Mouse (Mus musculus) G1E-ER4 (cell line): ENCODE measurements around the gene Orc3. TPM values are rescaled to one million over a fixed set of nuclear protein-coding genes. Genes with fewer than 3 reads are reported as not detected.

Experiments used
- GATA1 ChIP-seq: IDR thresholded peaks from one replicate; pipeline ENCODE4 v1.8.0; 2012; ENCODE audit warnings: low read length, inconsistent platforms
- polyA plus RNA-seq: library from polyadenylated mRNA; stranded (reverse); fragments of >175 nt; gene quantifications from 2 replicates; pipeline ENCODE4 v1.2.3, GENCODE M21; 2012

Orc3 gene
- polyA plus RNA-seq, 1 experiment, result 3.9 TPM

- no peak for TF ChIP-seq GATA1
These were observed 8.1 kb downstream of the Orc3 start for GRCm38 (mm10) chr4:34606658-34607057.

GRCm38 (mm10) chr4:34603123-34603522 is 11.6 kb downstream of the Orc3 start:
- TF ChIP-seq GATA1, result no peak

GRCm38 (mm10) chr4:34584871-34585607 is 29.7 kb downstream of the Orc3 start:
- TF ChIP-seq GATA1, result no peak

GRCm38 (mm10) chr4:34583427-34583826 is 31.3 kb downstream of the Orc3 start:
- no peak for TF ChIP-seq GATA1

GRCm38 (mm10) chr4:34582476-34582875 is 32.3 kb downstream of the Orc3 start:
- no peak for TF ChIP-seq GATA1

- no peak for TF ChIP-seq GATA1
These were observed 32.8 kb downstream of the Orc3 start for GRCm38 (mm10) chr4:34581990-34582389.

GRCm38 (mm10) chr4:34579215-34579614 is 35.5 kb downstream of the Orc3 start:
- no peak for TF ChIP-seq GATA1

- TF ChIP-seq GATA1, result no peak
These were observed 37.7 kb downstream of the Orc3 start for GRCm38 (mm10) chr4:34577028-34577427.

- TF ChIP-seq GATA1, result no peak
These were observed 41.9 kb downstream of the Orc3 start for GRCm38 (mm10) chr4:34572876-34573275.

- TF ChIP-seq GATA1, result no peak
These were observed 48.5 kb downstream of the Orc3 start for GRCm38 (mm10) chr4:34566226-34566625.

- TF ChIP-seq GATA1, result no peak
These were observed 53.8 kb downstream of the Orc3 start for GRCm38 (mm10) chr4:34560971-34561370.

- no peak for TF ChIP-seq GATA1
These were observed 58.6 kb downstream of the Orc3 start for GRCm38 (mm10) chr4:34556183-34556582.

- TF ChIP-seq GATA1, result no peak
These were observed 59.1 kb downstream of the Orc3 start for GRCm38 (mm10) chr4:34555604-34556003.

GRCm38 (mm10) chr4:34554596-34554995 is 60.1 kb downstream of the Orc3 start:
- no peak for TF ChIP-seq GATA1

GRCm38 (mm10) chr4:34551966-34552365 is 62.8 kb downstream of the Orc3 start:
- no peak for TF ChIP-seq GATA1

GRCm38 (mm10) chr4:34551098-34551809 is 63.5 kb downstream of the Orc3 start:
- no peak for TF ChIP-seq GATA1

GRCm38 (mm10) chr4:34550748-34551097 is 64.0 kb downstream of the Orc3 start, which contains the start of gene Akirin2:
Gene Akirin2, plus strand, starts transcription at chr4:34550937.
- no peak for TF ChIP-seq GATA1
